Mouse (Mus musculus): Measurements from ENCODE around the gene Lifr.

DNA sequence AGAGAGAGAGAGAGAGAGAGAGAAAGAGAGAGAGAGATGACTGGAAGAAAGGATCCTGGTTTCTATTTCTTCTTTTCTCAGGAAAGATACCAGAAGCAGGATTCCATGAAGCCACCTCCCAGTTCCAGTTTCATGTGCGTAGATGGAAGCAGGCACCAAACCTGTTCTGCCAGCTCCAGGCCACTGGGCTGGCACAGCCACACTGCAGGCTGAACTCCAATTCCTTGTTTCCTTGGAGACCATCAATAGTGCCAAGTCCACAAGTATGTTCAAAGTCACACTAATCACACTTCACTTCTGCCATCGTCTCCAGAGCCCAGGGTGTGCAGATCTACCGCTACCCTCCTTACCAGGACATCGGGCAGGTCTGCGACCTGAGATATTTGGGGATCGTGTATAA lies 15.2 kb upstream of the Lifr start:
- TF ChIP-seq POLR2A (IDR thresholded peaks at IDR 0.05; ENCODE audit: low read depth, low read length) (no peak), CTCF (IDR thresholded peaks at IDR 0.05; ENCODE audit: borderline replicate concordance, insufficient read depth, low read length) (no peak)

Measured in embryonic fibroblast, embryonic 13.5 days (primary cell).